Mouse (Mus musculus): Measurements from ENCODE around the gene Susd4. TPM values are rescaled to one million over a fixed set of nuclear protein-coding genes. Genes with fewer than 3 reads are reported as not detected.
A peak's percentile ranks its signal among the peaks of the same experiment; 100 is the strongest.

Susd4 gene
- total and polyA plus RNA-seq, 3 experiments: not detected

- Histone ChIP-seq H3K36me3 (replicated peaks in 1 of 2; ENCODE audit: control insufficient read depth in 1 of 2, insufficient read depth in 1 of 2, low read length in 1 of 2) (no peaks in the 10 kb centered on the region), H3K9me3 (replicated peaks; ENCODE audit: low read length) (no peaks in the 10 kb centered on the region), H3K27ac (ENCODE audit: insufficient read depth, low read depth) (no peak overlapping the region), H3K4me1 (ENCODE audit: control insufficient read depth in 1 of 2, insufficient read depth in 2 of 2) (no peaks in the 10 kb centered on the region), H3K27me3 (replicated peaks) (no peaks in the 10 kb centered on the region), H3K9ac (ENCODE audit: insufficient read depth, low read depth) (no peak overlapping the region), H3K79me2 (replicated peaks; ENCODE audit: control insufficient read depth, extremely low read depth, insufficient read depth, poor library complexity, severe bottlenecking) (no peaks in the 10 kb centered on the region), H3K4me2 (ENCODE audit: insufficient read depth, low read depth, poor library complexity, severe bottlenecking) (no peak overlapping the region), H3K4me3 (replicated peaks in 1 of 3; ENCODE audit: low read depth in 2 of 3, low read length in 2 of 3, poor library complexity in 1 of 3) (no peak overlapping the region)
- dilution Hi-C loops (cut with MboI; ENCODE audit: extremely low pct_ligation_motif_present, extremely low pct_unique_long_range_greater_than_20kb, low sequenced_read_pairs): no loop called here
- TF ChIP-seq MAZ (IDR thresholded peaks at IDR 0.05; ENCODE audit: low read depth, low read length) (no peak), PAX5 (IDR thresholded peaks at IDR 0.05; ENCODE audit: low read length) (no peak), NELFE (IDR thresholded peaks at IDR 0.05; ENCODE audit: low read depth, low read length) (no peak), SIN3A (IDR thresholded peaks at IDR 0.05; ENCODE audit: low read length) (no peak), SMC3 (IDR thresholded peaks at IDR 0.05; ENCODE audit: low read depth, low read length) (no peak)
- no peak for DNase-seq (ENCODE audit: extremely low read depth)
- in situ Hi-C loops (cut with MboI; ENCODE audit: low pct_ligation_motif_present, low pct_unique_long_range_greater_than_20kb, low sequenced_read_pairs): no loop called here
Observed at GRCm38 (mm10) chr1:182905669-182906068, 142.0 kb downstream of the Susd4 start.

GRCm38 (mm10) chr1:182908050-182909036 lies 144.7 kb downstream of the Susd4 start:
- no peaks in the 10 kb centered on the region for H3K4me1 ChIP-seq (ENCODE audit: control insufficient read depth in 1 of 2, insufficient read depth in 2 of 2)
- no peak for DNase-seq (ENCODE audit: extremely low read depth)
- H3K9me3 ChIP-seq (replicated peaks; ENCODE audit: low read length): peaks cover 5% of the 10 kb centered on the region
- in situ Hi-C loops (cut with MboI; ENCODE audit: low pct_ligation_motif_present, low pct_unique_long_range_greater_than_20kb, low sequenced_read_pairs): no loop called here
- H3K27ac ChIP-seq (ENCODE audit: insufficient read depth, low read depth): no peak overlapping the region
- dilution Hi-C loops (cut with MboI; ENCODE audit: extremely low pct_ligation_motif_present, extremely low pct_unique_long_range_greater_than_20kb, low sequenced_read_pairs): no loop called here
- H3K79me2 ChIP-seq (replicated peaks; ENCODE audit: control insufficient read depth, extremely low read depth, insufficient read depth, poor library complexity, severe bottlenecking): no peaks in the 10 kb centered on the region
- H3K4me3 ChIP-seq (replicated peaks in 1 of 3; ENCODE audit: low read depth in 2 of 3, low read length in 2 of 3, poor library complexity in 1 of 3): no peak overlapping the region
- no peak for TF ChIP-seq KAT2A (IDR thresholded peaks at IDR 0.05; ENCODE audit: insufficient replicate concordance, low read length)
- no peak for TF ChIP-seq MEF2A (IDR thresholded peaks at IDR 0.05; ENCODE audit: borderline replicate concordance, low read depth, low read length)
- no peak for TF ChIP-seq ZKSCAN1 (IDR thresholded peaks at IDR 0.05; ENCODE audit: borderline replicate concordance, low read depth, low read length)
- TF ChIP-seq JUN (IDR thresholded peaks at IDR 0.05; ENCODE audit: insufficient read depth, low read depth, low read length): no peak
- TF ChIP-seq MAFK (IDR thresholded peaks at IDR 0.05; ENCODE audit: insufficient replicate concordance, low read length): no peak
- TF ChIP-seq BHLHE40 (IDR thresholded peaks at IDR 0.05; ENCODE audit: low read depth, low read length): 0 out of 2 replicates have a peak, but pooled peaks have one; percentile 24
- no peak for TF ChIP-seq NRF1 (IDR thresholded peaks at IDR 0.05; ENCODE audit: low read depth, low read length)
- H3K9ac ChIP-seq (ENCODE audit: insufficient read depth, low read depth): no peak overlapping the region
- H3K36me3 ChIP-seq (replicated peaks in 1 of 2; ENCODE audit: control insufficient read depth in 1 of 2, insufficient read depth in 1 of 2, low read length in 1 of 2): no peaks in the 10 kb centered on the region
- no peak overlapping the region for H3K4me2 ChIP-seq (ENCODE audit: insufficient read depth, low read depth, poor library complexity, severe bottlenecking)
- H3K27me3 ChIP-seq (replicated peaks): no peaks in the 10 kb centered on the region

All from CH12.LX (cell line).